Mouse (Mus musculus) heart, embryonic 10.5 days (tissue): ENCODE measurements around the gene Prom2. TPM values are rescaled to one million over a fixed set of nuclear protein-coding genes. Genes with fewer than 3 reads are reported as not detected.
A peak's percentile ranks its signal among the peaks of the same experiment; 100 is the strongest.

Experiments
- DNase-seq: peaks from one replicate; pipeline ENCODE4 v3.0.0-alpha.2; 2017; ENCODE audit warnings: low spot score
- H3K27ac ChIP-seq: fragments of 300-500 bp; sonication (generic); 2 replicates; pipeline ENCODE4 v1.5.1; 2016; ENCODE audit warnings: mild to moderate bottlenecking
- H3K27me3 ChIP-seq: fragments of 300-500 bp; sonication (generic); 2 replicates; pipeline ENCODE4 v1.6.1; 2016; ENCODE audit warnings: mild to moderate bottlenecking; ENCODE audit not compliant: poor library complexity, insufficient read depth, severe bottlenecking
- H3K36me3 ChIP-seq: fragments of 300-500 bp; sonication (generic); 2 replicates; pipeline ENCODE4 v1.6.1; 2016; ENCODE audit warnings: mild to moderate bottlenecking, moderate library complexity
- H3K4me1 ChIP-seq: fragments of 300-500 bp; sonication (generic); 2 replicates; pipeline ENCODE4 v1.6.1; 2016; ENCODE audit warnings: mild to moderate bottlenecking
- H3K4me3 ChIP-seq: fragments of 300-500 bp; sonication (generic); 2 replicates; pipeline ENCODE4 v1.5.1; 2016; ENCODE audit warnings: mild to moderate bottlenecking, moderate library complexity
- H3K9me3 ChIP-seq: fragments of 300-500 bp; sonication (generic); 2 replicates; pipeline ENCODE4 v1.6.1; 2016; ENCODE audit warnings: mild to moderate bottlenecking, moderate library complexity
- WGBS: fragments of 180-500 bp; shearing (Covaris S2); methylation state at CpG from one replicate; pipeline ENCODE4 v1.1.7; 2016; 5-methylcytosine and 5-hydroxymethylcytosine counted together
- polyA plus RNA-seq: library from polyadenylated mRNA; unstranded; fragments of >200 nt; fragmentation: Nextera tagmentation; extraction: Ambion mirVana; gene quantifications from 2 replicates; pipeline ENCODE4 v1.2.1, GENCODE M21; 2016

Prom2 gene
- polyA plus RNA-seq, 1 experiment from 2014 or later: 1.2 TPM

- under 1% methylated on average over 18 of the region's 18 CpGs for WGBS
- DNase-seq: no peak
Measured at GRCm38 (mm10) chr2:127521172-127522005, 19.9 kb downstream of the Prom2 start.

DNA sequence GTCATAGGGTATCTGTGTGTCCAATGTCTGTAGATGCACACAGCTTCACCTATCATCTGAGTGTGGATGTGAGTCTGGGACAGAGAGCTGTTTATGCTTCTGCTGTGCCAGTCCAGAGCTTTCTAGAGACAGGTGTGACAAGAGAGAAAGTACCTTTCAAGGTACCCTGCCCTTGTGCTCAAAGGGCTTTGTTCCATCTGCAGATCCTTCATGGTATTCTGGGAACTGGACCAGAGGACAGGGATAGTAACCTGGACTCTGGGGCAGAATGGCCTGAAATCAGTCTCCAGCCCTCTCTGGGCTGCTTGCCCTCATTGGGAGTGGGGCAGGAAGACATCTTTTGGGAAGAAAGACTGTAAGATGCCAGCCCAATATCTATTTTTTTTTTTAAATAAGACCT, 21.1 kb downstream of the Prom2 start:
- peaks cover 31% of the 10 kb centered on the region; the same call in 1 of the 2 replicates for H3K27me3 ChIP-seq
- H3K9me3 ChIP-seq: no peaks in the 10 kb centered on the region
- peaks cover 30% of the 10 kb centered on the region for H3K4me1 ChIP-seq
- no peak for DNase-seq
- H3K36me3 ChIP-seq: no peaks in the 10 kb centered on the region
- H3K4me3 ChIP-seq: no peak overlapping the region
- no peak overlapping the region for H3K27ac ChIP-seq

More at GRCm38 (mm10) chr2:127521172-127522005, 19.9 kb downstream of the Prom2 start:
- Histone ChIP-seq H3K36me3 (no peaks in the 10 kb centered on the region), H3K27me3 (peaks cover 31% of the 10 kb centered on the region; the same call in 1 of the 2 replicates), H3K4me1 (peaks cover 30% of the 10 kb centered on the region), H3K27ac (peak overlapping the region; percentile 64; the same call in 1 of the 2 replicates), H3K9me3 (no peaks in the 10 kb centered on the region), H3K4me3 (peak overlapping the region; percentile 53)

- DNase-seq: no peak
- WGBS: 77% methylated on average over 5 of the region's 5 CpGs
- Histone ChIP-seq H3K36me3 (no peaks in the 10 kb centered on the region), H3K4me1 (peaks cover 30% of the 10 kb centered on the region), H3K27me3 (peaks cover 31% of the 10 kb centered on the region; the same call in 1 of the 2 replicates), H3K4me3 (no peak overlapping the region), H3K9me3 (no peaks in the 10 kb centered on the region), H3K27ac (no peak overlapping the region)
Measured at GRCm38 (mm10) chr2:127519308-127519707, 22.0 kb downstream of the Prom2 start.

DNA sequence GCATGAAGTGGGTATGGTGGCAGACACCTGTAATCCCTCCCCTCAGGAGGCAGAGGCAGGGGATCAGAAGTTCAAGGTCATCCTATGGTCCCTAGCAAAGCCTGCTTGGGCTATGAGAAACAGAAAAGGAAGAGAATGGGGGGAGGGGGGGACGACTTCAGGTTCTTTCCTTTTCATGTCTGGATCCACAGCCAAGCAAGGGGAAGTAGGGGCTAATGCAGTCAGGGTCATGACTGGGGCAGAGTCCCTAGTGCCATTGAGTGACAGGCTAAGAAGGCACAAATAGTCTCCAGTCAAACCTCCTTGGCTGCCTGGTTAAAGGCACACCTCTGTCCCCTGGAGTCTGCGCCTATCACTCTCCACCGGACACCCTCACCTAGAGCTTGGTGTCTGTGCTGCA, 22.4 kb downstream of the Prom2 start:
- Histone ChIP-seq H3K9me3 (no peaks in the 10 kb centered on the region), H3K4me1 (peaks cover 30% of the 10 kb centered on the region), H3K4me3 (no peak overlapping the region), H3K36me3 (no peaks in the 10 kb centered on the region), H3K27me3 (peaks cover 31% of the 10 kb centered on the region; the same call in 1 of the 2 replicates), H3K27ac (no peak overlapping the region)
- DNase-seq: no peak
- WGBS: 65% methylated on average over 3 of the region's 3 CpGs

DNA sequence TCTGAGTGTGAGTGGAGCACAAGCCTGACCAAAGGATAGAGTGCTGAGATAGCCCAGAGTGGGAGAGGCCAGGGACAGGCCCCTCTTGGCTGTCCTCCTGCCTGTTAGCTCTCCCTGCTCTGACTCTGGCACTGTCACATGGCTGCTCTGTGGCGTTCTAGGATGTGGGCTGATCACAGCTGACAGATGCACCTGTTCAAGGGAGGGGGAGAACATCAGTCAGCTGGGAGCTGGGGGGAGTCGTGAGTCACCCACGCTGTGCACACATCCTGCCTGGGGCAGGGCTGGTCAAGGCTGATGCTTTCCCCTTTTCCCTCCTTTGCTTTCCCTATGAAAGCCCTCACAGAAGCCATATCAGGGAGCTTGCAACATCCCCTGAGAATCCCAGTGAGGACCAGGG, 23.0 kb downstream of the Prom2 start:
- Histone ChIP-seq H3K27me3 (peaks cover 31% of the 10 kb centered on the region; the same call in 1 of the 2 replicates), H3K36me3 (no peaks in the 10 kb centered on the region), H3K4me1 (peaks cover 30% of the 10 kb centered on the region), H3K9me3 (no peaks in the 10 kb centered on the region), H3K4me3 (no peak overlapping the region), H3K27ac (no peak overlapping the region)
- 50% methylated on average over 3 of the region's 3 CpGs for WGBS
- DNase-seq: no peak

DNA sequence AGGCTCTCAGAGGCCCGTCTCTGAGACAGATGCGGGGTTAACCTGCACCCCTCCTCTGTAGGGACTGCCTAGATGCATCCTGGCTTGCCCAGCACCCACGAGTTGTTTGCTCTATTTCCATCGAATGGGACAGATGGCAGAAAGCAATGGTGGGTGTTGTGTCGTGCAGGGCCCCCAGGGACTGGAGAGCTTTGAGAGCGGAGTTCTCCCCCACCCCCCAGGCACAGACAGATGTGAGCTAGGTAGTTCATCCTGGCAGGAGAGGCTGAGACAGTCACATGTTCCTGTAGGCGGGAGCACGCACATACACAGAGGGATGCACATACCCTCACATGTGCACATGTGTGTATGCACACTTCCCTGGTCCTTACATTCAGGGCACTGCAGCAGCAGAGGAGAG, 24.2 kb downstream of the Prom2 start:
- Histone ChIP-seq H3K9me3 (no peaks in the 10 kb centered on the region), H3K36me3 (no peaks in the 10 kb centered on the region), H3K27me3 (peaks cover 24% of the 10 kb centered on the region; the same call in 1 of the 2 replicates), H3K4me3 (no peak overlapping the region), H3K4me1 (peaks cover 28% of the 10 kb centered on the region), H3K27ac (no peak overlapping the region)
- no peak for DNase-seq
- 73% methylated on average over 8 of the region's 8 CpGs for WGBS

- no peaks in the 10 kb centered on the region for H3K9me3 ChIP-seq
- 79% methylated on average over 9 of the region's 9 CpGs for WGBS
- H3K4me1 ChIP-seq: peaks cover 18% of the 10 kb centered on the region
- H3K27ac ChIP-seq: no peak overlapping the region
- no peak overlapping the region for H3K4me3 ChIP-seq
- DNase-seq: no peak
- H3K36me3 ChIP-seq: no peaks in the 10 kb centered on the region
- H3K27me3 ChIP-seq: peaks cover 9% of the 10 kb centered on the region; the same call in 1 of the 2 replicates
Measured at GRCm38 (mm10) chr2:127514380-127515124, 26.7 kb downstream of the Prom2 start.

GRCm38 (mm10) chr2:127513244-127513643, 28.0 kb downstream of the Prom2 start:
- H3K27ac ChIP-seq: no peak overlapping the region
- WGBS: 47% methylated on average over 3 of the region's 3 CpGs
- peaks cover 10% of the 10 kb centered on the region; the same call in 1 of the 2 replicates for H3K27me3 ChIP-seq
- H3K4me3 ChIP-seq: no peak overlapping the region
- peaks cover 9% of the 10 kb centered on the region for H3K4me1 ChIP-seq
- no peaks in the 10 kb centered on the region for H3K36me3 ChIP-seq
- no peak for DNase-seq
- no peaks in the 10 kb centered on the region for H3K9me3 ChIP-seq

DNA sequence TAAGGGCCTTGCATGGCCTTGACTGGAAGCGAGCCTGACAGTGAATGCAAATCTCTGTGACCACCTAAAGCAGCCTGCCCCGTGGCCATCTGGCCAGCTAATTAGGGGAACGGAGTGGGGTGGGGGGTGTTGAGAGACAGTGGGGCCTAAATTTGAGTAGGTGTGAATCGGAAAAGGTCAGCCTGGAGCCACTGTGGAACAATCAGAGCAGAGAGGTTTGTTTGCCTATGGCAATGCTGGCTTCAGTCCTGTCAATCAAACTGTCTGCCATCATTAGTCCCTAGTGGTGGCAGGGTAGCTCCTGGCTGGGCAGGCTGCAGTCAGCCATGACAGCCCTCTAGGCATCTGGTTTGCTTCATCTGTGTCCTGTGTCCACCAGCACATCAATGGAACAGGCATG, 29.8 kb downstream of the Prom2 start:
- no peaks in the 10 kb centered on the region for H3K9me3 ChIP-seq
- no peak for DNase-seq
- WGBS: 29% methylated on average over 4 of the region's 4 CpGs
- H3K4me3 ChIP-seq: no peak overlapping the region
- H3K36me3 ChIP-seq: no peaks in the 10 kb centered on the region
- H3K27ac ChIP-seq: no peak overlapping the region
- H3K27me3 ChIP-seq: peaks cover 13% of the 10 kb centered on the region; the same call in 1 of the 2 replicates
- H3K4me1 ChIP-seq: peaks cover 8% of the 10 kb centered on the region

DNA sequence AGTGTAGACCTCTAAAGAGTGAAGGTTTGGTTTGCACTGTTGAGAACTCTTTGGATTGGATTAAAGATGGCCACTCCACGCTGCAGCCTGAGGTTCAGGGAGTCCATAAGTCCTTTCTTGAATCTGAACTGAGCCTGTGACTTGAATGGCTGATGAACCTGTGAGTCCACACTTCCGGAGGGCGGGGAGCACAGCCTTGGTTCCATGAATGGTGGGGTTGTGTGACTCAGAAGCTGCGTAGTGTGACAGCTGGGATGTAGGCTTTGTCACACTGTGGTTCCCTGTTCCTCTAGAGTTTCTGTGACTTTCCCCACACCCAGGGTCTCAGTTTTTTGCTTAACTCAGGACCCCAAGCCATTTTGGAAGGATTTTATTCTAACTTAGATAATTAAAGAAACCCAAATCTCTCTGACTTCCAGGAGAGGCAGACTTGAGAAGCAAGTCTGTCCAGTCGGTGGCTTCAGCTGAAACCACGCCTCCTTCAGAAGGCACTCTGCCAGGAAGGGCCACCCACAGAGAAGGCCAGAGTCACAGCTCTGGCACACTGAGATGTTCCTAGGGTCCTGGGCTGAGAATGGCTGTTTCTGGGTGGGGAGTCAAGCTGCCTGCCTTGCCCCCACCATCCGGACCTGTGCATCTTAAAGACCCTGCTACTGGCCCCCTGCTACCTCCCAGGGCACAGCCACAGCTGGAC, 33.2 kb downstream of the Prom2 start:
- no peak for DNase-seq
- peaks cover 8% of the 10 kb centered on the region for H3K4me1 ChIP-seq
- WGBS: 62% methylated on average over 7 of the region's 7 CpGs

DNA sequence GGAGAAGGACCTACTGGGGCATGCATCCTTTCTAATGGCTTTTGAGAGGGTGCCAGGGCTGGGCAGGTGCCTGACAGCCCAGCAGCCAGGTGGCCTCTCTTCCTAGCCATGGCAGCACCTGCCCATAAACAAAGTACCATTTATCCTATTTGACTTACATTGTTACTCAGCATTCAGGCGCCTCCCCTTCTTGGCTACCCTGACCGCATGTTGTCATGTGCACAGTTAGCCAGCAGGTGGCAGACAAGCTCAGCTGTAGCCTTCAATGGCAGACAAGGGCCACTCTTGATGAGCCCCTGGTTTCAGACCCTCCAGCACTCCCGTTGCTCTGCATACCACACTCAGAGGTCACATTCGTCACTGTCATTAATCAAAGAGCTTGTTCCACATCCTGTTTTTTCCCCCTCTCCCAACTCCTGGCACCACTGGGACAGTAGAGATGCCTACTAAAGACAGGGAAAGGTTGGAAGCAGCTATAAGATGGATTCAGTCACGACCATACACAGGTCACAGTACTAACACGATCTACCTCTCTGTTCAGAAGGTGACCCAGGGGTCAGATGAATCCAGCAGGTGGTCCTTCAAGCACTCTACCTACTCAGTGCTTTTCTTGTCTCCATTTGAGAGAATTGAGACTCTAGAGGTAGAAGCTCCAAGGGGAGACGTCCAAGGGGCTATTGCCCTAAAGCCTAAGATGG, 34.0 kb downstream of the Prom2 start:
- Histone ChIP-seq H3K27me3 (peaks cover 53% of the 10 kb centered on the region), H3K4me1 (peaks cover 8% of the 10 kb centered on the region), H3K4me3 (no peak overlapping the region), H3K27ac (no peak overlapping the region), H3K36me3 (no peaks in the 10 kb centered on the region), H3K9me3 (no peaks in the 10 kb centered on the region)
- DNase-seq: peak; percentile 88
- WGBS: 30% methylated on average over 7 of the region's 7 CpGs

More for the DNA sequence above, 33.2 kb downstream of the Prom2 start:
- no peaks in the 10 kb centered on the region for H3K9me3 ChIP-seq
- H3K36me3 ChIP-seq: no peaks in the 10 kb centered on the region
- peaks cover 44% of the 10 kb centered on the region for H3K27me3 ChIP-seq
- no peak overlapping the region for H3K27ac ChIP-seq
- H3K4me3 ChIP-seq: no peak overlapping the region

DNA sequence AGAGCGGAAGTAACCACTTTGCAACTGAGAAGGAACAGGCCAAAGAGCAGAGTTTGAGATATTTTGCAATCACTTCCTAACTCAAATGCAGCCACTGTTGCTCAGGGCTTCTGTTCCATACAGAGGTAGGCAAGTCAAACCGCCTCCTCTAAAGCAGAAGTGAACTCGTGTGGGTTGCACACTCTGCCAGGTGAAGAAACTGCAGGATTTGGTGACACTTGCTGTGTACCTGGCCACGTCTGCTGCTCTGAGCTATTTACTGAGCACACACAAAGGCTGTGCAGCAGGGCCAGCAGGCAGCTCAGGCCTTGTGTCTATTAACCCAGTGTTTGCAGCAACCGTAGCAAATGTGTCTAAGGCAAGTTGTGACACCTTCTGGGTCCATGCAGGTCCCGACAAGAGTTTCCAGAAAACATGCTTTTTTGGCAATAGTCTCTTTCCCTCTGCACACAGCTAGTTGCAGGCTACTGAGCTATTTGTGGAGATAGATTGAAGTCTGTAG, 35.1 kb downstream of the Prom2 start:
- 84% methylated on average over 6 of the region's 6 CpGs for WGBS
- Histone ChIP-seq H3K27me3 (peaks cover 53% of the 10 kb centered on the region), H3K27ac (no peak overlapping the region), H3K4me3 (no peak overlapping the region), H3K9me3 (no peaks in the 10 kb centered on the region), H3K36me3 (no peaks in the 10 kb centered on the region), H3K4me1 (peaks cover 4% of the 10 kb centered on the region)
- DNase-seq: no peak
